Comparison of ENCODE assay signal across 14 mouse cellular contexts in genomic region chr10:50650612-50651011, GRCm38 (mm10).
"Had no signal": no experiment of that assay in that cellular context is flagged by ENCODE, and none has a peak within 500 bp of the region (broad histone marks: within the 10 kb centered on the region; RNA-seq: fewer than 3 reads in every experiment).

No protein-coding gene starts in this region.

- H3K9me3 ChIP-seq: kidney, embryonic 15.5 days; limb, embryonic 10.5 days; liver, embryonic 15.5 days; midbrain, embryonic 10.5 days; midbrain, embryonic 15.5 days; neural tube, embryonic 13.5 days had no signal

- H3K4me3 ChIP-seq: kidney, embryonic 15.5 days; limb, embryonic 10.5 days; liver, embryonic 15.5 days; midbrain, embryonic 10.5 days; midbrain, embryonic 15.5 days; neural tube, embryonic 13.5 days had no signal

- H3K4me2 ChIP-seq: kidney, embryonic 15.5 days; liver, embryonic 11.5 days; liver, embryonic 15.5 days; midbrain, embryonic 15.5 days; neural tube, embryonic 13.5 days had no signal

- H3K36me3 ChIP-seq: midbrain, embryonic 15.5 days had no signal

- H3K9ac ChIP-seq: kidney, embryonic 15.5 days; liver, embryonic 15.5 days; midbrain, embryonic 15.5 days; neural tube, embryonic 13.5 days had no signal

- DNase-seq: kidney, adult 2 months; kidney, postnatal 14 days; lung, adult 2 months; lung, postnatal 36 days; retina, postnatal 1 day; right cerebral cortex, postnatal 14 days had no signal

- H3K4me1 ChIP-seq: kidney, embryonic 15.5 days; limb, embryonic 10.5 days; liver, embryonic 15.5 days; midbrain, embryonic 10.5 days; midbrain, embryonic 15.5 days; neural tube, embryonic 13.5 days had no signal

- H3K27me3 ChIP-seq: kidney, embryonic 15.5 days; liver, embryonic 15.5 days; midbrain, embryonic 15.5 days; neural tube, embryonic 13.5 days had no signal

- H3K27ac ChIP-seq: kidney, embryonic 15.5 days; limb, embryonic 10.5 days; liver, embryonic 15.5 days; midbrain, embryonic 10.5 days; midbrain, embryonic 15.5 days; neural tube, embryonic 13.5 days had no signal

- ATAC-seq: lung, postnatal 0 days; midbrain, embryonic 15.5 days had no signal
